Mouse (Mus musculus) left cerebral cortex, adult 18-20 months (tissue): ENCODE measurements around the gene Sytl3. TPM values are rescaled to one million over a fixed set of nuclear protein-coding genes. Genes with fewer than 3 reads are reported as not detected.

ENCODE experiments used
- DNase-seq, 2 experiments: peaks; one replicate each; pipeline ENCODE4 v3.0.0; 2021 to 2022; ENCODE audit warnings: low spot score in 2 of 2, mixed read lengths in 1 of 2
- total RNA-seq, 2 experiments: library from RNA; stranded (reverse); gene quantifications; 2 replicates each; pipeline ENCODE4 v1.2.3; 2021

The Sytl3 gene
- total RNA-seq, 2 experiments from 2014 or later = 0.80 to 1.3 TPM

DNA sequence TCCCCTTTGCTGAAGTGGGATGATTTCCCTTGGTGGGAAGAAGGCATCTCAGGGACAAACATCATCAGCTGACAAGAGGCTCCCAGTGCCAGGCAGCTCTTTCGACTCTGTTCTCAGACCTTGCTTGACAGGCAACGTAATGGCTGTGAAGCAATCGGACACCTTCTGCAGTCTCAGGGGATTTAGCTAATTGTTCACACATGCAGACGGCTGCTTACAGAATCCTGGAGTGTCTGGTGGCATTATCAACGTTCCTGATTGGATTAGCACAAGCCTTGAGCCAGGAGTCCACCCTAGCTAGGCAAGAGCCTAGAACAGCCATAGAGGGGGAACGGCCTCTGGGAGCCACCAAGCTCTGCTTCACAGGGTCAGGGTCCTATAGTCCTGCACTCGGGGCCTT, 93.5 kb downstream of the Sytl3 start:
- no peak for DNase-seq

- no peak for DNase-seq
Measured at GRCm38 (mm10) chr17:6755176-6755575, 96.3 kb downstream of the Sytl3 start.

DNA sequence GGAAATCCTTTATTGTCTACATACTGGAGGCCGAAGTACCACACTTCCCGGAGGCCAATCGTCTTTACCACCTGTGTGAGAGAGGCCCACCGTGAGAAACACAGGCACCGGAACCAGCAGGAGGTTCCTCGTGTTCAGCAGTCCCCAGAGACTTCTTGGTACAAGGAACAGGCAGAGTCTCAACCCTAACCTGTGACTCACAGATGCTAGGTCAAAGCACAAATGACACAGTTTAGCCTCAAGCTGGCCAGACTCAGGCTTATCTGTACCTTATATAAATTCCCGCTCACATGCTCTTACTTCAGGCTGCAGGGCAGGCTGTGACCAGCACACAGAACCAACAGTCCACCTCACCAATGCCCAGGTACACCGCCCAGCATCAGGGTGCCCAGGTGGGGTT, 97.0 kb downstream of the Sytl3 start:
- no peak for DNase-seq

DNA sequence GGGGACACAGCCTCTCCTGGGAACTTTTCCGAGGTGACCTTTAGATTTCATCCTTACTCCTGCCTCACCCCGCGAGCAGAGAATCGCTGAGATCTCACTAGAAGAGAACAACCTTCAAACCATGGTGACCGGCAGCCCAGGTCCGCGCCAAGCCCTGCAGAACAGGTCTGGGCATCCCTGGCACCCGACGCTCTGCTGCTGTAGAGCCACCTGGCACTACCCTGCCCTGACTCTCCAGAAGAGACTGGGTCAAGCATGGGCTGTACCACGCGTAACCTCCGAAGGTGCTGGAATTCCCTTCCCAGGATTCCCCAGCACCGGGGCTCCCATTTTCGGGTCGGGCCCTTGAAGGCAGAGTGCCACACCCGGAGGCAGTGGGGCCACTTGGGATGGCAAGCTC, 99.0 kb downstream of the Sytl3 start:
- no peak for DNase-seq

DNA sequence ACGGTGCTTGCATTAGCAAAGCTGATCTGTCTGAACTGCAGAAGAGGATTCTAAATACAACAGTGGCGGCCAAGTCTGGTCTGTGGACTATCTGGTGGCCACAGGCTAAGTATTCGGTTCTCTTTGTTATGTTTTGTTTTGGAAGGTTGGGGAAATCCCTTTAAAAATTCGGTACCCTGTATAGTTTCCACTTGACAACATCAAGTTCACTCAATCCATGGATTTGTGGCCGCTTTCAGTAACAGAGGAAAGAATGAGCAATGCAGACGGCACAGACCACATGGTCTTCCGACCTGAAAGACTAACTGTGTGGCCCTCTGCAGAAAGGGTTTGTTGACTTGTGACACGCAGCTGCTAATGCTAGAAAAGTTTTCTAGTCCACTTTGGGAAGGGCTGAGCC, 100.0 kb downstream of the Sytl3 start:
- DNase-seq = no peak

DNA sequence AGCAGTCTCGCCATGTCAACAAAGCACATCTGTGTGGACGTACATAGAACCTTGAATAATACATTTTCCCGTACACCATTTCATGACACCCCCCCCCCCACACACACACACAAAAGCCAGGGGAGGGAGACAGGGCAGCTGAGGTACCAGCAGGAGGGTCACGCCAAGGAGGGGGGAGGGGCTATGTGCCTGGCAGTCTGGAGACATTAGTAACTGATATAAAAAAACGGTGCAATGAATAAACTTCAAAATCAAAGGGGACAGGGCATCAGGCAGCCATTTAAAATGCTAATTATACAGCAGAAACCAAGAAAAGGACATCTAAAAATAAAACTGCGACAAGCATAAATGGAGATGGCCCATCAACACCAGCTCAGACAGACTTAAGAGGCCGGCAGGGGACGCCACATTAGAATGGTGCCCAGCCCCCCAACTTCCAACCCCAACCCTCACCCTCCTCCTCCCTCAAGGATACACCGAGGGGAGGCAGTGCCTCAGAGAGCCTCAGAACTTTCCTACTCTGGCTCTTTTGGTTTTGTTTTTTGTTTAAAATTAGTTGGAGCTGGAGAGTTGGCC, 100.9 kb downstream of the Sytl3 start:
- DNase-seq = no peak

- no peak for DNase-seq
Measured at GRCm38 (mm10) chr17:6763513-6764226, 104.8 kb downstream of the Sytl3 start.

DNA sequence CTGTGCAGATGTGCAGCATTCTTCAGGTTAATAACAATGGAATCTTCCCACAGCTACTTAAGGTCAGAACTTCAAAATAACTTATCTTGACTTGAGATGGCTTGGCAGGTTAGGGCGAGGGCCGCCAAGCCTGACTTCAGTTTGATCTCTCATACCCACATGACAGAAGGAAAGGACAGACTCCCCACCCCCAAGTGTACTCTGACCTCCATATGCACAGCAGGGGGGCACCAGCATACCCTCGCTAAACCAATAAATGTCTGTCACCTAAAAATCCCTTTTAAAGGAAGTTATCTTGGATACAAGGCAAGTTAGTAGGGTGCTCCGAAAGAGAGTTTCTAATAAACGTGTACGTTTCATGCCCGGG, 105.3 kb downstream of the Sytl3 start:
- DNase-seq = no peak

DNA sequence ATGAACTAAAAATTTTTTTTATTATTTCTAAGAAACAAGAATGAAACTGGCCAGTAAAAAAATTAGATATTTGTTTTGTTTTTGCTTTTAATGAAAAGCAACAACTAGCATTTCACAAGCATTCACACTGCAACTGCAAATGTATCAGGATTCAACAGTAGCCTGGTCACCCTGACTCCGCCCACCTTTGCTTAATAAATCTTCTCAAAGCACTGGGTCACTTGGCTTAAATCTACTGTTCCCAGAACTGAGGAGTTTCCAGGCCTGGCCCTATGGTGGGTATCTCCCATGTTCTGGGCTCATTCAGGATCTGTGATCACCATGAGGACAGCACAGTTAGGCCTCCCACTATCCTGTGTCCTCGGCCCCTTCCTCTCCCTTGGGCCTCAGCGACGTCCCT, 105.8 kb downstream of the Sytl3 start:
- DNase-seq = no peak

DNA sequence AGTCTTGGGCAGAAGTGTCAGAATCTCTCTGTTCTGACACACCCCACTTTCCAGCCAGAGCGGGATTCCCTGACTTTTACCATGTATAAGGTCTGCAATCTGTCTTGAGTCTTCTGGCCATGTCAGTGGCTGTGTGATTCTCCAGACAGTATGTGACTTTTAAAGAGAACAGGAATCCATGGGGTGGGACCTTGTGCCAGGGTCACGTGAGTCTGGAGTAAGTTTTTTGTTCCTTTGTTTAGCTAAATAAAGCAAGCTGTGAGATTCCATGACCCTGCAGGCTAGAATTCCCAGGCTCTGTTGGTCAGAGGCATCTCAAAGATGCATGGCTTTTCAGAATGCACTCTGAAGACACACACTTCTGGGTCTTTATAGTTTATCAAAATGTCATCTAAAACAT, 107.0 kb downstream of the Sytl3 start:
- no peak for DNase-seq

- no peak for DNase-seq
Measured at GRCm38 (mm10) chr17:6766823-6767222, 107.9 kb downstream of the Sytl3 start.

DNA sequence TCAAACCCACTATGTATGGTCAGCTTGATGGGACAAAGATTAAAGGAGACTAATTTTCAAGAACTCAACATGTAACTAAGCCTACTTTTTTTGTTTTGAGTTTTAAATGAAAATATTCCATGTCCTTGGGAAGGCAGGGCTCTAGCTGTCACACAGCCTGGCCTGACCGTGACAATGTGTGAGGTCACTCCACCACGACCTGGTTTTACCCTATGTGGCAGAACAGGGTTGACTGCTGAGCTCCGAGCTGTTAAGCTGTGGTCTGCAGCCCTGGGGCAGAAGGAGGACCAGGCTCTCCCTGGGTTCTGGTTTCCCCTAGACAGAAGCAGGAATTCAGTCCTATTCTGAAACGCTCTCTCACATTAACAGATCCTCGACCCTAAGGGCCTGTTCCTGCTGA, 108.9 kb downstream of the Sytl3 start:
- DNase-seq = no peak

GRCm38 (mm10) chr17:6768301-6768788, 109.5 kb downstream of the Sytl3 start:
- no peak for DNase-seq

- DNase-seq = no peak
Measured at GRCm38 (mm10) chr17:6769602-6770001, 110.7 kb downstream of the Sytl3 start.

DNA sequence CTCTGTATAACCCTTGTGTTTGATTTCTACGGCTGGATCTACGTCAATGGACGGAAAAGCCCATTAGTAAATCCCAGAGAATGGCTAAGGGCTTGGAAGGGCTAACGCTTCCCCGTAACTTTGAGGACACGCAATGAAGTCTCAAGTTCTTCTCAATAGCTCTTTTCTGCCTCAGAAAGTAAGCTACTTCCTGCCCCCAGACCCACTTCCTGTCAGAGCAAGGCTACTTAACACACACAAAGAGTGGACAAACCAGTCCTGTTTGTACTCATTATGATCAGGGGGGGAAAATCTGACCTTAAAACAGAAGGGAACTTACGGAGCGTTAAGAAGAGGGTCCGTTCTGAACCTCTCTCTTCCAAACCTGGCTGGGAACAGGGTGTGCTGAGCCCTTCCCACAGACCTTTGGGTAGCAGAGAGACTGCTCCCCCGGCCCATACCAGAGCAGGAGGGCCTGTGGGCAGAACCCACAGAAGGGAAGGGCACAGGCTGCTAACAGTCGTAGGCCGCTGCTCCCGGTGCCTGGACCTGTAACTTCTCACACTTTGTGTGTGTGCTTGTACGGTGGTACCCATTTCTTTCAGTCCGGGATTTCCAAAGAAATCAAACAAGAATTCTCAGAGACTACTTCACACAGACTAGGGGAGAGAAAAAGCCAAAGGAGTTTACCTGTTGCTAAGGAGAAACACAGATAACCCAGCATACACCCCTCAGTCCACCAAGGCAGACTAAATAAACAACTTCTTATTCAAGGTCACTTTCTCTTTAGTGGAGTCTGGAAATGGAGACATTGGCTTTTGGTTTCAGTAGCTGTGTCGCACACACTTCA, 113.0 kb downstream of the Sytl3 start:
- no peak for DNase-seq

DNA sequence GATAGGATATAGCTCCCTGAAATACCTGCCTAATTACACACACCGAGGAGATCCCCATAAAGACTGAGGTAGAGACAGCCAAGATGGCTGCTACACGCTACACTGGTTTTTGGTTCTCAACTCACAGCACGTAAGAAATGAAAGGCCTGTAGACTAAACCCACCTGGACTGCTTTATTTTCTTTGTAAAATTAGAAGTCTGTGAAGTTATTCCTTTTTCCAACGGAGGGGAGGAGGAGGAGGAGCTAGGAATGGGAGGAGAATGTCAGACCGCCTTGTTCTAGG, 113.5 kb downstream of the Sytl3 start:
- DNase-seq = no peak

GRCm38 (mm10) chr17:6773249-6773966, 114.5 kb downstream of the Sytl3 start:
- DNase-seq = no peak

DNA sequence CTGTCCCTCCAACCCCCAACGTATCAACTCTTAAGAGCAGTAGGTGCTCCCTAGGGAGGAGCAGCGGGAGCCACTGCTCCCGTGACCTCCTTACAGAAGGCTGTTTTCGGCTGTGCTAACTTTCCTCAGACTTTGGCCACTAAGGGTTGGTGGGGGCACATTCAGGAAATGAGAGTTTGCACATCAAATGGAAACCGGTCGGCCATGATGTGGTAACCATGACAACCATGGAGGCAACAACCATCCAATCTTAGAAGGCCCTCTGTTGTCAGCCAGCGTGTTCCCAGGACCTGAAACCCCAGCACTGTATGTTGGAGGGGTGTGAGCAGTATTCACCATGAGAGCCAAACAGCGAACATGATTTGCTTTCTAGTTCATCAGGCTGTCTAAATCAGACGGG, 116.3 kb downstream of the Sytl3 start:
- no peak for DNase-seq

GRCm38 (mm10) chr17:6775671-6776070, 116.8 kb downstream of the Sytl3 start:
- no peak for DNase-seq

GRCm38 (mm10) chr17:6776123-6776522, 117.2 kb downstream of the Sytl3 start:
- DNase-seq = no peak

DNA sequence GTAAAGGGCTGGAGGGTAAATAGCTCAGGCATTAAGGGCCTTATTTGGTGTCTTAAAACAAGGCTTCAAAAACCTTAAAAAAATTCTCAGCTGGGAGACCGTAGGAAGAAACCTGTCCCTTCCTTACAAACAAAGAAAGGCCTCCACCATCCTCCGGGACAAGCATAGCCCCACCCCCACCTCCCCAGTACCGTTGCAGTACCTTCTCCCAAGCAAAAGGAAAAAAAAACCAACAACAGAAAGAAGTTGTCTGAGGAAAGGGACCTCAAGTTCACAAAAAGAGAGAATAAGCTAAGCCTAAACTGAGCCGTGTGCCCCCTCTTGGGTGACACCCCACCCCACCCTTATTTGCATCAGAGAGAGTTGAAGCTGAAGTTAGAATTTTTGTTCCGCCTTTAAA, 117.7 kb downstream of the Sytl3 start:
- no peak for DNase-seq

DNA sequence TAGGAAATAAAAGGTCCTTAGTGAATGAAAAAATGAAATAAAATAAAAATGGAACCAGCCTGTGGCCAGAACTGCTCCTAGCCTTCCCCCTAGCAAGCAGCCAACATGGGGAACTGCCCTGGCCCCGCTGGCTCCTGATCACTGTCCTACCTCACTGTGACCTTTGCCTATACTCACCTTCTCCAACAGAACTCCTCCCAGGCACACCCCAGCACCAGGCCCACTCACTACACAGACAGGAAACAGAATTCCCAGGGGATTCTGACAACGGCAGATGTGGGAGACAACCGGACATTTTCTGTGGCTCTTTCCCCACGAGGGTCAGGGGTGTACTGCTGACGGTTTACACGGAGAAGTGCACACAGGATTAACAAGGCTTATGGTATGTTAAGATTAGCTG, 118.2 kb downstream of the Sytl3 start:
- no peak for DNase-seq
